Mouse (Mus musculus): ENCODE results near the gene Tmem119. TPM values are rescaled to one million over a fixed set of nuclear protein-coding genes. Genes with fewer than 3 reads are reported as not detected.

The Tmem119 gene
- total RNA-seq (2012; rRNA removed) = not detected in 2 replicates
- under 1 TPM in 1 of 2 experiments, not detected in 1; 0.13 TPM for polyA plus RNA-seq (2012; ENCODE audit: insufficient read depth in 1 of 2, insufficient read length in 2 of 2, low read depth in 1 of 2, low replicate concordance in 2 of 2, missing spikeins in 1 of 2)

GRCm38 (mm10) chr5:113800280-113800679 lies at the start of gene Tmem119:
Tmem119 (minus strand) TSS chr5:113800516.
- H3K9ac ChIP-seq (ENCODE audit: control insufficient read depth, low read depth, low read length, poor library complexity, severe bottlenecking) = no peak within 1 kb of the TSS
- no peaks in the 10 kb centered on the region for H3K27me3 ChIP-seq (ENCODE audit: control insufficient read depth in 1 of 2, insufficient read depth in 2 of 2, low read length in 2 of 2)
- no peaks in the 10 kb centered on the region for H3K36me3 ChIP-seq (ENCODE audit: control insufficient read depth in 1 of 2, insufficient read depth in 2 of 2, low read length in 2 of 2)
- H3K9me3 ChIP-seq (replicated peaks; ENCODE audit: insufficient read depth, low read length) = no peaks in the 10 kb centered on the region
- H3K4me1 ChIP-seq (ENCODE audit: control insufficient read depth in 1 of 2, insufficient read depth in 2 of 2, low read length in 2 of 2) = no peaks in the 10 kb centered on the region
- no peak for DNase-seq (ENCODE audit: low read depth, low spot score)
- TF ChIP-seq GABPA (IDR thresholded peaks at IDR 0.05; ENCODE audit: low read depth, low read length) = no peak
- no peak within 1 kb of the TSS for H3K27ac ChIP-seq (ENCODE audit: control insufficient read depth, low read depth, low read length)
- H3K4me3 ChIP-seq (ENCODE audit: control insufficient read depth in 1 of 2, insufficient read depth in 1 of 2, low read depth in 2 of 2, low read length in 2 of 2) = no peak within 1 kb of the TSS
- H3K79me2 ChIP-seq (ENCODE audit: control insufficient read depth, insufficient read depth, low read length, poor library complexity) = no peaks in the 10 kb centered on the region

GRCm38 (mm10) chr5:113847636-113848035 lies 47.3 kb upstream of the Tmem119 start:
- no peak overlapping the region for H3K4me3 ChIP-seq (ENCODE audit: control insufficient read depth in 1 of 2, insufficient read depth in 1 of 2, low read depth in 2 of 2, low read length in 2 of 2)
- H3K27me3 ChIP-seq (ENCODE audit: control insufficient read depth in 1 of 2, insufficient read depth in 2 of 2, low read length in 2 of 2) = no peaks in the 10 kb centered on the region
- H3K9me3 ChIP-seq (replicated peaks; ENCODE audit: insufficient read depth, low read length) = no peaks in the 10 kb centered on the region
- 0 out of 4 replicates have a peak, but pooled peaks cover 0 to 2% of the 10 kb centered on the region in 2 experiments for H3K4me1 ChIP-seq (ENCODE audit: control insufficient read depth in 1 of 2, insufficient read depth in 2 of 2, low read length in 2 of 2)
- H3K27ac ChIP-seq (ENCODE audit: control insufficient read depth, low read depth, low read length) = no peak overlapping the region
- no peak for TF ChIP-seq MAZ (IDR thresholded peaks at IDR 0.05; ENCODE audit: low read depth, low read length)
- TF ChIP-seq ELF1 (IDR thresholded peaks at IDR 0.05; ENCODE audit: low read depth, low read length) = no peak
- no peak for TF ChIP-seq HCFC1 (IDR thresholded peaks at IDR 0.05; ENCODE audit: low read depth, low read length)
- TF ChIP-seq RCOR1 (IDR thresholded peaks at IDR 0.05; ENCODE audit: low read depth, low read length) = no peak
- no peak for TF ChIP-seq TAL1 (IDR thresholded peaks at IDR 0.05; ENCODE audit: low read length)
- no peak for TF ChIP-seq POLR2A (IDR thresholded peaks at IDR 0.05; ENCODE audit: control insufficient read depth in 1 of 2, insufficient read depth in 1 of 2, low read depth in 1 of 2, low read length in 2 of 2, poor library complexity in 1 of 2)
- TF ChIP-seq USF1 (IDR thresholded peaks at IDR 0.05; ENCODE audit: low read depth, low read length) = no peak
- TF ChIP-seq MAFK (IDR thresholded peaks at IDR 0.05; ENCODE audit: borderline replicate concordance, low read depth, low read length) = no peak
- TF ChIP-seq USF2 (IDR thresholded peaks at IDR 0.05; ENCODE audit: borderline replicate concordance in 1 of 2, insufficient read depth in 1 of 2, low read depth in 1 of 2, low read length in 2 of 2) = no peak
- no peak for TF ChIP-seq NRF1 (IDR thresholded peaks at IDR 0.05; ENCODE audit: insufficient read depth, low read depth, low read length, poor library complexity, severe bottlenecking)
- no peak for TF ChIP-seq CHD1 (IDR thresholded peaks at IDR 0.05; ENCODE audit: low read depth, low read length)
- no peak for TF ChIP-seq TCF12 (IDR thresholded peaks at IDR 0.05; ENCODE audit: low read depth, low read length)
- TF ChIP-seq ZMIZ1 (IDR thresholded peaks at IDR 0.05; ENCODE audit: low read depth, low read length) = no peak
- TF ChIP-seq KAT2A (conservative IDR thresholded peaks at IDR 0.05; ENCODE audit: low read depth, low read length) = no peak
- no peak for TF ChIP-seq NELFE (IDR thresholded peaks at IDR 0.05; ENCODE audit: low read depth, low read length)
- no peak for TF ChIP-seq JUND (IDR thresholded peaks at IDR 0.05; ENCODE audit: low read depth, low read length)
- no peaks in the 10 kb centered on the region for H3K79me2 ChIP-seq (ENCODE audit: control insufficient read depth, insufficient read depth, low read length, poor library complexity)
- H3K36me3 ChIP-seq (ENCODE audit: control insufficient read depth in 1 of 2, insufficient read depth in 2 of 2, low read length in 2 of 2) = peaks cover 0 to 5% of the 10 kb centered on the region in 2 experiments; a peak in 2 of 4 replicates
- H3K9ac ChIP-seq (ENCODE audit: control insufficient read depth, low read depth, low read length, poor library complexity, severe bottlenecking) = no peak overlapping the region
- DNase-seq (ENCODE audit: low read depth, low spot score) = no peak

All from MEL (cell line).